Mouse (Mus musculus) brain, adult 10 weeks (tissue): ENCODE results near the gene Gpx6. TPM values are rescaled to one million over a fixed set of nuclear protein-coding genes. Genes with fewer than 3 reads are reported as not detected.

Experiments used
- polyA plus RNA-seq: library from polyadenylated mRNA; stranded (reverse); fragments of 350-450 nt; fragmentation: Illumina TruSeq; extraction: RNeasy Lipid Tissue Mini Kit (QIAGEN cat#74804); gene quantifications from one replicate; pipeline ENCODE4 v1.2.3, GENCODE M21; 2015; ENCODE audit warnings: low read depth, low replicate concordance

Gpx6 gene
- 1.0 TPM for polyA plus RNA-seq

DNA sequence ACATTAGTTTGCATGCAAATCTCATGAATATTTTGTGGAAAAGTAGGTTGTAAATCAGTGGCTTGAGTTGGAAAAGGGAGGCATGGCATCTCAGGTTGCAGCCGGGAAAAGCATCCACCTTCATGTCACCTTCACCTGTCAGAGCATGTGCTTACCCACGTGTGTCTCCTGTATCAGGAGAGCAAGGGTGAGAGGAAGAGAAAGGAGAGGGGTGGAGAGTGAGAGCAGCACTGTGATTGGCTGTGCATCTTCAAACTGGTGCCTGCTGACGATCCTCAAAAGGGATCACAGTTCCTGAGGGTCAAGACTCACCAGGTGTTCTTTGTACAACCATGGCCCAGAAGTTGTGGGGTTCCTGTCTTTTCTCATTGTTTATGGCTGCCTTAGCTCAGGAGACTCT is at the start of gene Gpx6:
Gpx6 (plus strand) TSS at position 200 of the 400 bp plus-strand sequence.

DNA sequence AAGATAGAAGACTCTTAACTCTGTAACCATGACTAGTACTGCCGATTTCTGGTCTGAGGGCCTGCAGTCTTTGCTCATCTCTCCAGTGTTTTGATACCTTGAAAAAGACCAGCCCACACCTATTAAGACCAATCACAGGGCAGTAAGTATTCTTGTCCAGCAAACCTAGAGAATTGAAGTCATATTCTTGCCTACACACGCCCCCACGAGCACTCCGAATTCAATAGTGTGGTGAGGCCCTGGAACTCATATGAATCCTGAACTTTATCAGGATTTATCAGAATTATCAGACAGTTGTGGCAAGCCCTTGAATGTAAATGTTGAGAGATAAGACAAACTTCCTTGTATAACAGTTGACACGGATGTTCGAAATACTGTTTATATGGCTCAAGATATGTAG is 19.3 kb upstream of the Gpx6 start, which contains the start of gene Gpx5:
Gpx5 (minus strand) TSS at position 101 of the 400 bp plus-strand sequence.

DNA sequence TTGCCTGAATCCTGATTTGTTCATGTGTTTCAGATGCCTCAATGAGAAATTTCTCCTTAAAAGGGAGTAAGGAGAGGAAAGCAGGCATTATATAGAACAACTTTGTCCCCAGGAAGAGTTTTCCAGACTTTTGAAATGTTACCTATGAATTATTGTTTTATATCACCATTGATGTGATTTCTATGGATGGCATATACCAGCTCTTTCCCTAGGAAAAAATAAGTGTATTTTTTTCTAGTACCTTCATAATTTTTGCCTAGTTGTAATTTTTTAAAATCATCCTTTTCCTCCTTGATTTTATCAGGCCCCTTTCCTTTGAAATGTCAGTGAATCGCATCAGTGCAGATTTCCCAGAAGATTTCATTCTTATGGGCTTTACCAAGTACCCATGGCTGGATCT is 34.7 kb downstream of the Gpx6 start, which contains the start of gene Olfr1367:
Olfr1367 (plus strand) TSS at position 301 of the 400 bp plus-strand sequence.

DNA sequence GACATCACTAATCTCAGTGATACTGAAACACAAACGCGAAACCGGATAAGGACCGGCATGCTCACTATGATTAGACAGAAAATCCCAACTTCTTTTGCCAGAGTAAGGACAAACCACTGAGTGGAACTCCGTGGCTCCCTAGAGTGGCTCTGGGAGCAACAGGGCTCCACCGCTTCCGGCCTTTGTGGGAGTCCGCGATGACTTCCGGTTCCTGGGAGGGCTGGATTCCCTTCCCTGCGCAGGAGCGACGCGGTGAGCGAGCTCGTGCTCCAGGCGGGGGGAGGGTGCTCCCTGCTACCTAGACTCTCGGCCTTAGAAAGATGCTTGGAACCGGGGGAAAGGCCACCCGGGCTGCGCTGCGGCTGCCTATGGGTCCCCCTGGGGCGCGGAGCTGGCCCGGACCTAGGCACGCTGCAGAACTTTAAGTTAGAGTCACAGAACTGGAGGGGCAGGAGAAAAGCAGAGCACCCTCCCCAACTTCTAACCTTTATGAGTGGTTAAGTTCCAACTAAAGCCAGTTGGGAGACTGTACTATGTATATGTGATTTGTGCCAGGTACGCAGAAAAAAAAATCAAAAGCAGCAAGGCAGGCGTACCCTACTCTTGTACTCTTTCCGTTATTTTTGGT is 50.8 kb downstream of the Gpx6 start, which contains the start of gene Zscan12:
Zscan12 (plus strand) TSS at position 200 of the 628 bp plus-strand sequence.

Other genes with a start within 250 kb of the Gpx6 start
- gene Olfr1370, start 237.2 kb upstream of the Gpx6 start, polyA plus RNA-seq = not detected
- gene Olfr1369-ps1, start 200.6 kb upstream of the Gpx6 start, polyA plus RNA-seq = not detected
- gene Olfr263, start 182.5 kb upstream of the Gpx6 start, polyA plus RNA-seq = not detected
- not detected for gene Olfr1368, start 166.3 kb upstream of the Gpx6 start, polyA plus RNA-seq
- 39.0 TPM for gene Trim27, start 132.7 kb upstream of the Gpx6 start, polyA plus RNA-seq
- gene Gpx5, start 19.4 kb upstream of the Gpx6 start, polyA plus RNA-seq = not detected
- gene Olfr1367, start 34.8 kb downstream of the Gpx6 start, polyA plus RNA-seq = not detected
- gene Zscan12, start 50.7 kb downstream of the Gpx6 start, polyA plus RNA-seq = 6.4 TPM
- 31.8 TPM for gene Zkscan3, start 90.6 kb downstream of the Gpx6 start, polyA plus RNA-seq
- gene Pgbd1, start 128.9 kb downstream of the Gpx6 start, polyA plus RNA-seq = 2.6 TPM
- 68.2 TPM for gene Zscan26, start 141.6 kb downstream of the Gpx6 start, polyA plus RNA-seq
- 0.62 TPM for gene Nkapl, start 156.4 kb downstream of the Gpx6 start, polyA plus RNA-seq
- gene Zkscan4, start 166.8 kb downstream of the Gpx6 start, polyA plus RNA-seq = 4.5 TPM
- not detected for gene Gm10065, start 167.3 kb downstream of the Gpx6 start, polyA plus RNA-seq
- gene AK157302, start 183.1 kb downstream of the Gpx6 start, polyA plus RNA-seq = 2.2 TPM
- 15.6 TPM for gene Gm11273, start 189.3 kb downstream of the Gpx6 start, polyA plus RNA-seq
- gene Zkscan8, start 219.0 kb downstream of the Gpx6 start, polyA plus RNA-seq = 8.6 TPM
- gene Olfr1366, start 230.7 kb downstream of the Gpx6 start, polyA plus RNA-seq = not detected
- gene Olfr1535, start 247.8 kb downstream of the Gpx6 start, polyA plus RNA-seq = not detected